Mouse (Mus musculus) activated CD4-positive, CD25-positive, alpha-beta regulatory T cell, adult 4 months (primary cell): ENCODE data around the gene Cyp46a1. TPM values are rescaled to one million over a fixed set of nuclear protein-coding genes. Genes with fewer than 3 reads are reported as not detected.

ENCODE experiments used
- ATAC-seq: one replicate; pipeline ENCODE4 v1.8.0; 2017
- polyA plus RNA-seq, 2 experiments: library from polyadenylated mRNA; unstranded; fragments of 100-300 nt; shearing (Covaris generic); gene quantifications; one replicate each; pipeline ENCODE4 v1.2.1; 2017

The Cyp46a1 gene
- polyA plus RNA-seq, 2 experiments from 2014 or later: not detected

DNA sequence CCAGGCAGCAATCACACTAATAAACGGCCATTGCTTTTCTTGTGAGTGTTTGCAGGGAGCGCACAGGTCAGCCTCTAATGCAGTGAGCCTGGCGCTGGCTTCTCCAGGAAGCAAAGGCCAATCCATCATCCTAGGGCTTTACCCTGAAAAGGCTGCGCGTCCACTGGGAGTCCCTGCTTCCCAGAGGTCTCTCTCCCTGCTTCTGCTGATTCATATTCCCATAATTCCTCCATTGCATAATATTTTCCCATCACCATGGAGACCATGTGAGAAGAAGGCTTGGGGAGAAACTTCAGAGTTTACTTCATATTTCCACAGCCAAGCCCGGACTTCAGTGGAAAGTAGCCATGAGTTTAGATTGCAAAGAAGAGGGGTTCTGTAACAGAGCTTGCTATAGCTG, 69.8 kb downstream of the Cyp46a1 start:
- no peak for ATAC-seq

DNA sequence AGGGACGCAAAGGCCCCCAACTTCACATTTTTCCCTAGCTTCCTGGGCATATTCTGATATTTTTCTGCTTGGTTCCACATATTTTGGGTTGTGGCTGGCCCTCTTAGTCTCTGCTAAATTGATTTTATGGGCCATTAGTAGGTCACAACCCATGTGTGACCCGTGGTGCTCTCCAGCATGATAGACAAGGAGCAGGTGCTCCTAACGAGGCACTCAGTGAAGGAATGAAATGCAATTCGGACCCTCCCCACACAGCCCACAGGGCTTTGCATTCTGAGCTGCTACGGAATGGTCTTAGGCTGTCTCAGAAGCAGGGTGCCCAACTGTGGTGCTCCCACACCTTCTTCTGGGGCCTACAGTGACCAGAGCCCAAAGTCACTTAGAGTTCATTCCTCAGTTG, 74.9 kb downstream of the Cyp46a1 start:
- no peak for ATAC-seq

DNA sequence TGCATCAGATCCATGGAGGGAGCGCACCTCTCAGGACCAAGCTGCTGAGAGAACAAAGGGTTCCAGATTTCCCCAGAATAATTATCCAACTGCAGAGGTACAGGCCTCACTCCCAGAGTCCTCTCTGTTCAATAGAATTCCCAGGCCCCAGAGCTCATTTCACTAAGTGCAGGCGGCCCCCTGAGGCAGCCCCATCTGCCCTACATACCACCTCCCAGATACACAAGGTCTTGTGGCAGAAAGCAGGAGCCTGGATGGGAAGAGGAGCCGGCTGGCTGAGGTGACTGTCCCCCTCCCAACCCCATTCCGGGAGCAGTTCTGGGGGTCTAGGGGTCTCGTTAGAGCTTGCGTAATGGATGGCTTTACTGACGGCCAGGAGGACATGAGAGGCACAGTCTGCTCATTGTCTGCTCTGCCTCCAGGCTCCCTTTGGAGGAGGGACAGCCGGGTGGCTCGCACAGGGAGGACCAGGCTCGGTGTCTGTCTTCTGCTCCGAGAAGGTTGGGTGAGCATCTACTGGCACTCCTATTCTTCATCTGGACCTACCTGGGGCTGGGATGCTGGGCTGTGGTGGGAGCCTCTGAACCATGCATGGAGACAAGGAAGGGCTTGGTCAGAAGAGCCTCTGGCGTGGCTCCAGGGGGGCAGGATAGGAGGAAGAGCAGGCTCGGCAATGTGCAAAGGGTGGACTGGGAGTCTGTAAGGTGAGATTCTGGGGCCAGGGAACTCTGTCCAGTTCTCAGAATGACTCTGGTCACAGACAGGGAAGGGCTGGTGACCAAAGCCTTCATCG, 76.4 kb downstream of the Cyp46a1 start:
- ATAC-seq: no peak

Other genes starting within 250 kb of the Cyp46a1 start
- 10 to 100 TPM; 28.1 to 29.3 TPM for gene Setd3, start 155.1 kb upstream of the Cyp46a1 start, polyA plus RNA-seq
- 1 to 10 TPM; 4.7 to 6.6 TPM for gene Ccnk, start 154.8 kb upstream of the Cyp46a1 start, polyA plus RNA-seq
- gene Ccdc85c, start 59.0 kb upstream of the Cyp46a1 start, polyA plus RNA-seq: under 1 TPM; 0.25 to 0.42 TPM
- under 1 TPM in 1 of 2 experiments, not detected in 1; 0.08 TPM for gene Hhipl1, start 28.1 kb upstream of the Cyp46a1 start, polyA plus RNA-seq
- gene Eml1, start 36.6 kb downstream of the Cyp46a1 start, polyA plus RNA-seq: under 1 TPM in 1 of 2 experiments, not detected in 1; 0.38 TPM
- 100 to 1,000 TPM; 212 to 251 TPM for gene Evl, start 220.3 kb downstream of the Cyp46a1 start, polyA plus RNA-seq